Mouse (Mus musculus) testis, adult 2 months (tissue): ENCODE measurements around the gene Mia3. TPM values are rescaled to one million over a fixed set of nuclear protein-coding genes. Genes with fewer than 3 reads are reported as not detected.
A peak's percentile ranks its signal among the peaks of the same experiment; 100 is the strongest.

ENCODE experiments used
- H3K27ac ChIP-seq: fragments of 200-500 bp; 2 replicates; pipeline ENCODE4 v1.5.1; 2012; ENCODE audit warnings: low read depth, low read length; ENCODE audit not compliant: control insufficient read depth, insufficient read depth
- H3K27me3 ChIP-seq: fragments of 200-500 bp; 2 replicates; pipeline ENCODE4 v1.6.1; 2012; ENCODE audit warnings: mild to moderate bottlenecking, low read length, moderate library complexity; ENCODE audit not compliant: control insufficient read depth, insufficient read depth
- H3K36me3 ChIP-seq: fragments of 200-500 bp; 2 replicates; pipeline ENCODE4 v1.6.1; 2012; ENCODE audit warnings: mild to moderate bottlenecking, low read length; ENCODE audit not compliant: control insufficient read depth, insufficient read depth
- H3K4me1 ChIP-seq: fragments of 200-500 bp; 2 replicates; pipeline ENCODE4 v1.6.1; 2012; ENCODE audit warnings: low read length; ENCODE audit not compliant: control insufficient read depth, insufficient read depth
- H3K4me3 ChIP-seq: fragments of 200-500 bp; 2 replicates; pipeline ENCODE4 v1.5.1; 2012; ENCODE audit warnings: low read depth, mild to moderate bottlenecking, low read length, moderate library complexity, mixed read lengths; ENCODE audit not compliant: control insufficient read depth
- CTCF ChIP-seq: fragments of 200-500 bp; IDR thresholded peaks from 2 replicates; pipeline ENCODE4 v1.5.1; 2012; ENCODE audit warnings: low read depth, mild to moderate bottlenecking, inconsistent platforms, low read length, moderate library complexity; ENCODE audit not compliant: control insufficient read depth, insufficient read depth, insufficient replicate concordance
- POLR2A ChIP-seq: fragments of 200-500 bp; IDR thresholded peaks from 2 replicates; pipeline ENCODE4 v1.6.1; 2012; ENCODE audit warnings: low read depth, mild to moderate bottlenecking, inconsistent platforms, low read length, moderate library complexity; ENCODE audit not compliant: control insufficient read depth
- polyA plus RNA-seq: library from polyadenylated mRNA; depleted of rRNA; stranded (reverse); fragments of >200 nt; gene quantifications from 2 replicates; pipeline ENCODE4 v1.2.3, GENCODE M21; 2012

Gene Mia3
- polyA plus RNA-seq, 1 experiment: 79.5 TPM

DNA sequence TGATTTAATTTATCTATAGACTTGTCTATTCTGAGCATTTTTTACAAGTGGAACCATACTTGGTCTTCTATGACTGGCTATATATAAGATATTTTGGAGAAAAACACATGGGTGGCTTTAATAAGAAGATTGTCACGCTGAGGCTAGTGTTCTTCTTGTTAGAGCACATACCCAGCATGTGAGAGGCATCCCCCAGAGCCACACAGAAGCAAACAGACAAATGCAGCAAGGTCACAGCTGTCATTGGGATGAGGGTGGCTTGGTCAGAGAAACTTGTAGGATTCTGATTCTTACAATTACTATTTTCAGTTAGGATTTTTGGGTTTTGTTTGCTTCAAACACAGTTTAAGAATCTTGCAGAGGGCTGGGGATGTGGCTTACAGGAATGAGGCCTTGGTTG lies 60.9 kb downstream of the Mia3 start:
- H3K4me3 ChIP-seq: no peak overlapping the region
- H3K27me3 ChIP-seq: no peaks in the 10 kb centered on the region
- no peak for TF ChIP-seq POLR2A
- TF ChIP-seq CTCF: no peak
- H3K36me3 ChIP-seq: no peaks in the 10 kb centered on the region; the same call in 1 of the 2 replicates
- H3K4me1 ChIP-seq: no peaks in the 10 kb centered on the region
- no peak overlapping the region for H3K27ac ChIP-seq

- Histone ChIP-seq H3K27ac (no peak overlapping the region), H3K4me1 (no peaks in the 10 kb centered on the region), H3K36me3 (no peaks in the 10 kb centered on the region; the same call in 1 of the 2 replicates), H3K27me3 (no peaks in the 10 kb centered on the region), H3K4me3 (no peak overlapping the region)
- TF ChIP-seq CTCF (no peak), POLR2A (no peak)
Observed at GRCm38 (mm10) chr1:183307555-183307954, 61.8 kb downstream of the Mia3 start.

DNA sequence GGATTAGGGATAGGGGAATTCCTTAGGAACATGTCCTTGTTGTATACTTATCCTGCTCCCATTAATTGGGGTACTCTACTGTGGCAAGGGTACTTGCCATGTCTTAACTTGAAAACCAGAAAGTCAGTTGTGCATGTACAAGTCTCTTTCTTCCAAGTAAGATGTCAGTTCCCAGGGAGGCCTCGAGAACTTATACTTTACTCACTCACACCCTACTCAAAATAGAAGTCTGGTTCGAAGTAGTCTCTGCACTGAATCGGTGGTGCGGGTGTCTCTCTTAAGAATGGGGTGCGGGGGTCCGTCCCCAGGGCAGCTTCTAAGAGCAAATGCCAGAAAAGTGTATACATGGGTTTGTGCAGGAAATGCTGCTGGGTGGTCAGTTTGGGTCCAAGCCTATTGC lies 70.2 kb downstream of the Mia3 start:
- H3K36me3 ChIP-seq: no peaks in the 10 kb centered on the region
- no peaks in the 10 kb centered on the region for H3K27me3 ChIP-seq
- TF ChIP-seq CTCF (no peak), POLR2A (no peak)

DNA sequence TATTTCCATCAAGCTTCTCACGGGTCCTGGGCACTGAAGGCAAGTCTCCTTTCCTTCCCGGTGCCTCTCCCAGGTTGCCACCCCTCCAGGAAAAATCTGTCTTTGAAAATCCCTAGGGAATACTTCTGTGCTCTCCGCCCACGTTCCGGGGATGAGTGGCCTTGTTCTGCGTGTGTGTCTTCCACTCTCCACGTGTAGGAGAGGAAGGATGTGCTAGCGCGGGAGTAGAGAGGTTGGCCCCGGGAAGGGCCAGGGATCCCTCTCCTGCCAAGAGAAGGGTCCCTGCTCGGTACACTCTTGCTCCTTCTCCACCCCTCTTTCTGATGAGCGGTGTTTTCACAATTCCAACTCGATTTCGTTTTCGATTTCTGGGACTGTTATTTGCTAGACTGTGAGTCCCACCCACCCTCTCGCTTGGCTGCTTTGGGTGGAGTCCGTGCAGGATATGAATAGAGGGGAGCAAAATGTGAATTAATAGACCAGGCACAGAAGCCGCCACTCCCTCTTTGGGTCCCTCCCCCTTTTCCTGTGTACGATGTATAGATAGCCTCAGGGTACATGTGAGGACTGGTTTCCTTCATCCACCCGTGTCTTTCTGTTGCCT lies 71.4 kb downstream of the Mia3 start:
- Histone ChIP-seq H3K27me3 (no peaks in the 10 kb centered on the region), H3K4me1 (no peaks in the 10 kb centered on the region), H3K4me3 (peak overlapping the region; percentile 92), H3K36me3 (peaks cover 2% of the 10 kb centered on the region; the same call in 1 of the 2 replicates), H3K27ac (no peak overlapping the region; the same call in 1 of the 2 replicates)
- no peak for TF ChIP-seq CTCF

More for the DNA sequence above, 70.2 kb downstream of the Mia3 start:
- Histone ChIP-seq H3K4me3 (no peak overlapping the region), H3K4me1 (no peaks in the 10 kb centered on the region), H3K27ac (no peak overlapping the region)

DNA sequence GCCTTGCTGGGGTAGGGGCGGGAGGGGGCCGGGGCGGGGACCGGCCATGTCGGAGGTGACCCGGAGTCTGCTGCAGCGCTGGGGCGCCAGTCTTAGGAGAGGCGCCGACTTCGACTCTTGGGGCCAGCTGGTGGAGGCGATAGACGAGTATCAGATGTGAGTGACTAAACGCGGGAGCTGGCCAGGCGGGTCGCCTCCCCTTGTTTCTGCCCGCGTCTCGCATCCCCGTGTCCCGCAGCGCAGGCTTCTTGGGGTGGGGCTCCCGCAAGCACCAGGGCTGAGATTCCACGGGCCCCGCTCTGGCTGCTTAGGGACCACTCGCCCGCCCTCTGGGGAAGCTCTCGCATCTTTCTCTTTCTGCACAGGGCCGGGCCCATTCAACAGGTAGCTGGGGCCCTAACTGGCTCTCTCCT lies 71.9 kb downstream of the Mia3 start:
- H3K4me3 ChIP-seq: peak overlapping the region; percentile 92
- peak overlapping the region; percentile 22 for H3K27ac ChIP-seq
- TF ChIP-seq POLR2A: no peak
- no peak for TF ChIP-seq CTCF
- no peaks in the 10 kb centered on the region for H3K4me1 ChIP-seq
- H3K27me3 ChIP-seq: no peaks in the 10 kb centered on the region
- peaks cover 2% of the 10 kb centered on the region; the same call in 1 of the 2 replicates for H3K36me3 ChIP-seq

DNA sequence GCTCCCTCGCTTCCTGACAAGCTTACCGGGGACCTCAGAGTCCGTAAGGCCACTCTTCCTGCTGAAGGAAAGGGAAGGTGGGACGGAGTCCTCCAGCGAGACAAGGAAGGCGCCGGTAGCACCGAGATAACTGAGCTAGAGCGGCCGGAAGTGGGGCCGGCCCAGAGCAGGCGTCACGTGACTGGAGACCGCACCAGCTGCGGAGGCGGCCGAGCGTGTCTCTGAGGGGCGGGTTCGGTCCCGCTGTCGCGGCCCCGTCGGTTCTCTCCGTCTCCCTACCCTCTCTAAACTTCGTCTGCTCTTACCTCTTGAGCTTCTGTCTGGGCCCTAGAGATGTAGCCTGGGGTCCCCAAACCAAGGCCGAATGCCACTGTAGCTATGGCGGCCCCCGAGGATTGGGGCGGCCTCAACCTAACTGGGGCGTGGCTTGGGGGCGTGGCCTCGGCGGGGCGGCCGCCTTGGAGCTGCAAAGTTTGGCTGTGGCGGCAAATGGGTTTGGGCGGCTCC lies 72.4 kb downstream of the Mia3 start, which contains the start of gene Brox:
Gene Brox (minus strand): TSS at position 393 of the 507 bp plus-strand sequence.
- TF ChIP-seq CTCF: no peak
- peak; percentile 74 for TF ChIP-seq POLR2A
- Histone ChIP-seq H3K27ac (peak within 1 kb of the TSS; percentile 84), H3K4me3 (peak within 1 kb of the TSS; percentile 92)

DNA sequence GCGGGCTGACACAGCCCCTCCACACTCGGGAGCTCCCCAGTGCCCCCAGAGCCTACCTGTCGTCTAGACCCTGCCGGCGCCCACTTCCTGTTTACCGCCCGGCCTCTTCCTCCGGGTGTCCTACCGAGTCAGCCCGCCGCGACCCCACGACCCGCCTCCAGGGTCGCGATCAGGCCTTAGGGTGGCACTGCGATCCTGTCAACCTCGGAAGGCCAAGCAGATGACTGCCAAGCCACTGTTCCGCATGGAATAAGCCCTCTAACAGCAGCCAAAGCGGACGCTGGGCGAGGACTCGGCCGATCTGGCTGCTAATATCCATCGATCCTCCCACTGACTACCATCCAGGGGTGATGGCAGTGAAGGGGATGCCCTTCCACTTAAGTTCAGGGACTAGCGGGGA lies 72.9 kb downstream of the Mia3 start, which contains the start of gene Aida:
Gene Aida (plus strand): TSS at position 126 of the 400 bp plus-strand sequence.
- peaks cover 2% of the 10 kb centered on the region for H3K36me3 ChIP-seq
- no peaks in the 10 kb centered on the region for H3K27me3 ChIP-seq
- H3K27ac ChIP-seq: peak within 1 kb of the TSS; percentile 84
- H3K4me1 ChIP-seq: no peaks in the 10 kb centered on the region
- no peak for TF ChIP-seq POLR2A
- no peak for TF ChIP-seq CTCF
- H3K4me3 ChIP-seq: peak within 1 kb of the TSS; percentile 92

More for the DNA sequence above, 72.4 kb downstream of the Mia3 start, which contains the start of gene Brox:
- Histone ChIP-seq H3K27me3 (no peaks in the 10 kb centered on the region), H3K36me3 (peaks cover 2% of the 10 kb centered on the region), H3K4me1 (no peaks in the 10 kb centered on the region)
